Mouse (Mus musculus): ENCODE measurements around the gene Olig1. TPM values are rescaled to one million over a fixed set of nuclear protein-coding genes. Genes with fewer than 3 reads are reported as not detected.
"Not testable (repeated sequence)": the region's sequence is repeated elsewhere in the genome, so short reads cannot be mapped to it uniquely, and the experiment has no call there.

Olig1 gene
- polyA plus RNA-seq, 1 experiment from 2014 or later, result 26.0 TPM

GRCm38 (mm10) chr16:91227760-91228043 lies 41.9 kb upstream of the Olig1 start:
- no peak overlapping the region for H3K9ac ChIP-seq
- H3K36me3 ChIP-seq, result no peaks in the 10 kb centered on the region
- peak overlapping the region; percentile 23 for H3K4me3 ChIP-seq
- no peak overlapping the region for H3K27ac ChIP-seq (replicated peaks)
- peaks cover 41% of the 10 kb centered on the region for H3K4me1 ChIP-seq (replicated peaks)
- no peak overlapping the region for H3K4me2 ChIP-seq
- WGBS, result 1% methylated on average over 6 of the region's 6 CpGs
- no peaks in the 10 kb centered on the region for H3K9me3 ChIP-seq
- ATAC-seq (ENCODE audit: low read depth), result no peak
- peaks cover 100% of the 10 kb centered on the region for H3K27me3 ChIP-seq

GRCm38 (mm10) chr16:91228238-91229071 lies 41.1 kb upstream of the Olig1 start:
- Histone ChIP-seq H3K4me2 (no peak overlapping the region), H3K36me3 (no peaks in the 10 kb centered on the region), H3K4me3 (peak overlapping the region; percentile 10; the same call in 1 of the 2 replicates), H3K9me3 (no peaks in the 10 kb centered on the region), H3K27me3 (peaks cover 100% of the 10 kb centered on the region), H3K9ac (no peak overlapping the region), H3K4me1 (replicated peaks) (peaks cover 39% of the 10 kb centered on the region), H3K27ac (replicated peaks) (no peak overlapping the region)
- no peak for ATAC-seq (ENCODE audit: low read depth)
- WGBS, result 1% methylated on average over 30 of the region's 30 CpGs

GRCm38 (mm10) chr16:91229072-91229348 lies 40.6 kb upstream of the Olig1 start:
- no peak overlapping the region for H3K4me2 ChIP-seq
- 1% methylated on average over 10 of the region's 10 CpGs for WGBS
- no peaks in the 10 kb centered on the region for H3K9me3 ChIP-seq
- no peak for ATAC-seq (ENCODE audit: low read depth)
- no peak overlapping the region for H3K27ac ChIP-seq (replicated peaks)
- H3K36me3 ChIP-seq, result no peaks in the 10 kb centered on the region
- no peak overlapping the region for H3K9ac ChIP-seq
- H3K4me1 ChIP-seq (replicated peaks), result peaks cover 38% of the 10 kb centered on the region
- peaks cover 100% of the 10 kb centered on the region for H3K27me3 ChIP-seq
- peak overlapping the region; percentile 10; the same call in 1 of the 2 replicates for H3K4me3 ChIP-seq

GRCm38 (mm10) chr16:91229643-91230042 lies 39.9 kb upstream of the Olig1 start:
- WGBS, result 10% methylated on average over 8 of the region's 8 CpGs
- no peak for ATAC-seq (ENCODE audit: low read depth)

GRCm38 (mm10) chr16:91231781-91232469 lies 37.6 kb upstream of the Olig1 start:
- Histone ChIP-seq H3K9ac (no peak overlapping the region), H3K27me3 (peaks cover 100% of the 10 kb centered on the region), H3K9me3 (no peaks in the 10 kb centered on the region), H3K27ac (replicated peaks) (no peak overlapping the region), H3K36me3 (no peaks in the 10 kb centered on the region), H3K4me2 (no peak overlapping the region), H3K4me1 (replicated peaks) (peaks cover 21% of the 10 kb centered on the region), H3K4me3 (no peak overlapping the region)
- WGBS, result 2% methylated on average over 26 of the region's 26 CpGs
- peak; percentile 60 for ATAC-seq (ENCODE audit: low read depth)

More at GRCm38 (mm10) chr16:91229643-91230042, 39.9 kb upstream of the Olig1 start:
- Histone ChIP-seq H3K9ac (no peak overlapping the region), H3K4me3 (no peak overlapping the region), H3K27me3 (peaks cover 100% of the 10 kb centered on the region), H3K36me3 (no peaks in the 10 kb centered on the region), H3K27ac (replicated peaks) (no peak overlapping the region), H3K9me3 (no peaks in the 10 kb centered on the region), H3K4me2 (no peak overlapping the region), H3K4me1 (replicated peaks) (peaks cover 38% of the 10 kb centered on the region)

- H3K4me3 ChIP-seq, result no peak overlapping the region
- peaks cover 100% of the 10 kb centered on the region for H3K27me3 ChIP-seq
- H3K9me3 ChIP-seq, result no peaks in the 10 kb centered on the region
- no peaks in the 10 kb centered on the region for H3K36me3 ChIP-seq
- peaks cover 14% of the 10 kb centered on the region for H3K4me1 ChIP-seq (replicated peaks)
- no peak for ATAC-seq (ENCODE audit: low read depth)
- no peak overlapping the region for H3K27ac ChIP-seq (replicated peaks)
- WGBS, result 1% methylated on average over 25 of the region's 25 CpGs
- no peak overlapping the region for H3K4me2 ChIP-seq
- no peak overlapping the region for H3K9ac ChIP-seq
Measured at GRCm38 (mm10) chr16:91232470-91233240, 36.9 kb upstream of the Olig1 start.

- no peak overlapping the region for H3K4me3 ChIP-seq
- peaks cover 100% of the 10 kb centered on the region for H3K27me3 ChIP-seq
- H3K36me3 ChIP-seq, result no peaks in the 10 kb centered on the region
- no peak for ATAC-seq (ENCODE audit: low read depth)
- no peaks in the 10 kb centered on the region for H3K9me3 ChIP-seq
- no peak overlapping the region for H3K27ac ChIP-seq (replicated peaks)
- H3K4me1 ChIP-seq (replicated peaks), result peaks cover 13% of the 10 kb centered on the region
- 15% methylated on average over 11 of the region's 11 CpGs for whole genome bisulfite sequencing
- no peak overlapping the region for H3K9ac ChIP-seq
- no peak overlapping the region for H3K4me2 ChIP-seq
Measured at GRCm38 (mm10) chr16:91233241-91233944, 36.2 kb upstream of the Olig1 start.

GRCm38 (mm10) chr16:91239024-91239423 lies 30.5 kb upstream of the Olig1 start:
- H3K9ac ChIP-seq, result no peak overlapping the region
- no peaks in the 10 kb centered on the region for H3K36me3 ChIP-seq
- H3K4me1 ChIP-seq (replicated peaks), result no peaks in the 10 kb centered on the region
- WGBS, result 68% methylated on average over 4 of the region's 4 CpGs
- no peak overlapping the region for H3K4me3 ChIP-seq
- H3K27me3 ChIP-seq, result peaks cover 99% of the 10 kb centered on the region
- H3K9me3 ChIP-seq, result no peaks in the 10 kb centered on the region
- H3K4me2 ChIP-seq, result no peak overlapping the region
- ATAC-seq (ENCODE audit: low read depth), result no peak
- H3K27ac ChIP-seq (replicated peaks), result no peak overlapping the region

- Histone ChIP-seq H3K4me3 (no peak overlapping the region), H3K4me1 (replicated peaks) (no peaks in the 10 kb centered on the region), H3K9ac (no peak overlapping the region), H3K36me3 (no peaks in the 10 kb centered on the region), H3K9me3 (no peaks in the 10 kb centered on the region), H3K27ac (replicated peaks) (no peak overlapping the region), H3K4me2 (no peak overlapping the region), H3K27me3 (peaks cover 67% of the 10 kb centered on the region)
- 13% methylated on average over 9 of the region's 9 CpGs for WGBS
- peak; percentile 85 for ATAC-seq (ENCODE audit: low read depth)
Measured at GRCm38 (mm10) chr16:91246292-91246691, 23.3 kb upstream of the Olig1 start.

GRCm38 (mm10) chr16:91255419-91256164 lies 14.0 kb upstream of the Olig1 start:
- not testable (repeated sequence) for H3K4me2 ChIP-seq; H3K36me3 ChIP-seq; H3K9ac ChIP-seq; ATAC-seq (ENCODE audit: low read depth); H3K4me1 ChIP-seq (replicated peaks); H3K27ac ChIP-seq (replicated peaks); H3K4me3 ChIP-seq; H3K9me3 ChIP-seq
- H3K27me3 ChIP-seq, result peaks cover 50% of the 10 kb centered on the region
- WGBS, result 4% methylated on average over 18 of the region's 28 CpGs

GRCm38 (mm10) chr16:91258956-91259355 lies 10.6 kb upstream of the Olig1 start:
- H3K4me3 ChIP-seq, result no peak overlapping the region
- 0 out of 2 replicates have a peak, but pooled peaks cover 6% of the 10 kb centered on the region for H3K4me1 ChIP-seq (replicated peaks)
- H3K36me3 ChIP-seq, result no peaks in the 10 kb centered on the region
- no peak overlapping the region for H3K4me2 ChIP-seq
- no peak for ATAC-seq (ENCODE audit: low read depth)
- H3K27me3 ChIP-seq, result peaks cover 84% of the 10 kb centered on the region
- no peak overlapping the region for H3K9ac ChIP-seq
- no peaks in the 10 kb centered on the region for H3K9me3 ChIP-seq
- WGBS, result 78% methylated on average over 3 of the region's 3 CpGs
- no peak overlapping the region for H3K27ac ChIP-seq (replicated peaks)

Data from neural tube, embryonic 13.5 days (tissue).